Mouse (Mus musculus): ENCODE measurements around the gene Rtn4r.

Gene Rtn4r

DNA sequence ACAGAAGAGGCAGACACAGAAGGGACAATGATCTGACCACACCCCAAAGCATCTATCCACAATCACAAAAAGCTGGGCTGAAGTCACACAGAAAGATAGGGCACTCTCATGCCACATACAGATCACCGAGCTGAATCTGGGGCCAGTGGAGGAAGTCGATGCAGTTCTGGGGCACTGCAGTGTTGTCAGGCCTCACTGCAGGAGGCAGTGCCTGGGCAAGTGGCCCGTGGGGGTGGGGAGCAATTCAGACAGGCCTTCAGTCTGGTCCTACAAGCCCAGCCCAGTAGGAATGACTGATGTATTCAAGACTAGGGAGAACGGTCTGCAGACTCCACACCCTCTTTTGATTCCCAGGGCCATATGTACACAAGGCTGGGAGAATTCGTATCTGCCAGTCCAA is 2.8 kb upstream of the Rtn4r start:
- DNase-seq (ENCODE audit: low spot score): no peak

DNA sequence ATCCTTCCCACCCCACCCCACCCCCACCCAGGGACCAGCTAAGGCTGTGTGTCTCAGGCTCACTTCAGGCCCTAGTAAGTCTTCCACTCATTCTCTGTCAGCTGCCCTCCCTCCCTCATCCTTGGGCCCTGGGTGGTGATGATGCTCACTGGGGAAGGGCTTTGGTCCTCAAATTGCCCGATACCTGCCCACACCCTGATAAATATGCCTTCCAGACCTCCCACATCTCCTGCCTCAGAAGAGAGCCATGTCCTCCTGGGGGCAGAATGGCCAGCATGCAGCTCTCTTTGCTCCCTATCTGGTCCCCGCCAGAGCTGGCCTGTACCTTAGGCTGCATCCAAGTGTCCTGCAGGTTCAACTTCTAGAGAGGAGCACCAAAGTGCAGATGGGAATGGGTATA is 2.3 kb upstream of the Rtn4r start:
- no peak for DNase-seq (ENCODE audit: low spot score)

DNA sequence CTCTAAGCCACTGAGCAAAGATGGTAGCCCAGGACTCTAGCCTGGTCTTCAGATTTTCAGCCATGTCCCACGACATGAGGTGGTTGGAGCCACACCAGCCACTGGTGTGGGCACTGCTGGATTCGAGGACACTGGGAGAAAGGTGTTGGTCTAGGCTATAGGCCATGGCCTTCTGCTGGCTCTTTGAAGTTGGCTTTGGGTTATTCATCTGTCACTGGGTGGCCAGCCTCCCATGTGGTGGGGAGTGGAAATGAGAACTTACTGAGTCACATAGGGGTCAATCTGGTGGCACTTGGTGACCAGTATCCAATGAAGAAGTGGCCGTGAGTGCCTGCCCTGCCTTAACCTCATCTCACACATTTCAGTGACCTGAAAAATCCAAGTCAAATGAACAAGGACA is 1.2 kb upstream of the Rtn4r start:
- DNase-seq (ENCODE audit: low spot score): no peak

DNA sequence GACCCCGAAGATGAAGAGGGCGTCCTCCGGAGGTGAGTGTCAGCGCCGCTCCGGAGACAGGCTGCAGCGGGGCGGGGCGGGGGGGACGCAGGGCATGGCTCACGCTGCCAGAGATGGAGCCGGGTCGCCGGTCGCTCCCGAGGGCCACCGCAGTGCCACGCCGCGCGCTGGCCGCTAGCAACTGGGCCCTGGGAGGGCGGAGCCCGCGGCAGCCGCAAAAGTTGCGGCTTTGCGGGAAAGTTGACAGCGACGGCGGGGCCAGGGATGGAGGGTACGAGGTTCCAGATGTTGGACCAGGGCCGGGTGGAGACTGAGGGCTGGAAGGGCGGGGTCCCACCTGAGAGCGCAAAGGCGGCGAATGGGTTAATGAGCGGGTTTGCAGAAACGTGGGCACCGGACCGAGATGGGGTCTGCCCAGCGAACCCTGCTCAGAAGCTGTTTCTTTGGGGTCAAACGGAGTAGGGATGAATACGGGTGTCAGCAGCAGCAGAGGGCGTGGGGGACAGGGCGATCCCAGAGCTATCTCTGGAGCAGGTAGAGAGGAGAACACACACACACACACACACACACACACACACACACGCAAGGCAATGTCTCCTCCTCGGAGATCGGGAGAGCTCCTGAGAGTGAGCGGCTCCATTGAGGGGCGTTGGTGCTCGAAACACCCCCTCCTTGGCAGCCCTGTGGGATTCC is 575 bp downstream of the Rtn4r start:
- no peak for DNase-seq (ENCODE audit: low spot score)

DNA sequence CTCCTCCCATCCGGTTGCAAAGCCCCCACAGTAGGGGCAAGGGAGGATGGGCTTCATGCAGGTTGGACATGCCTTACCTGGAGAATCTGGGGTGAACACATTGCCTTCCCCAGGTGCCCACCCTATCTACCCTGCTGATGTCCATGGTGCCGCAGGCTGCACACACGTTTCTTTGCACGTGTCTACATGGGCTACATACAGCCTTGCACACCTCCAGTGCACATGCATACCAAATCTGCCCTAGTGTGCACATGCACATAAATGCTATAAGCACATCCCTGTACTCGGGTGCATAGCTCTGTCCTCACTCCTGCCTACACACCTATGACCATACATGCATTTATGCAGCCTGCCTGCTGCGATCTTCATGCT is 1.1 kb downstream of the Rtn4r start:
- no peak for DNase-seq (ENCODE audit: low spot score)

DNA sequence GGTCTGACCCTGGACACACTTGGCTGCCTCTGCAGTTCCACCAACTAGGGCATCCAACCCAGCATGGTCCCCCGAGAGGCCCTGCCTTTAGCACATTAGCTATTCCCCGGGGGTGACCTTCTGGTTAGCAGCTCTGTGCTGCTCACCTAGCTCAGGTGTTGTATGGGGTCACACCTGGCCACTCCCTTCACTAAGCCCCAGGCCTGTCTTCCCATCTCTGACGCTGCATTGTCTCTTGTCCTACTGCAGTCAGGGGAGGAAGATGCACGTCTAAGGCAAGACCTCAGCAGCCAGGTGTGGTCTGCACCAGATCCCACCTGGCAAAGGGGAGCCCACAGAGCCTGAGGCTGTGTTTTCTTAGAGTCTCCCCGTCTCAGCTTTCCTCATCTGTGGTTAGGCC is 2.0 kb downstream of the Rtn4r start:
- no peak for DNase-seq (ENCODE audit: low spot score)

DNA sequence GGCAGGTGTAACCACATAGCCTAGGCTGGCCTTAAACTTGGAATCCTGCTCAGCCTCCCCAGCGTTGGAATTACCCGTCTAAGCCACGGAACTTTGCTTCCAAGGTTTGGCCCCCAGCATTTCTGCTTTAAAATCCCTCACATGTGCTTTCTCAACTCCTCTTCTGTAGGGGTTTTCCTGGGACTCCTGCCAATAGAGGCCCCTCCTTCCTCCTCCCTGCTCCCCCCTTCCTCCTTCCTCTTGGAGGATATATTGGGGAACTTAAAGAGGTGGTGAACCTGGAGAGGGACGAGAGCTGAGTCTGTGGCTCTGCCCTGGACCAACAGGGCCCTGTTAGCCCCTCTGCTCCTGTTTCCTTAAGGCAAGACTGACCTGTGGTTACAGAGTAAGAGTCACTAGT is 2.8 kb downstream of the Rtn4r start:
- DNase-seq (ENCODE audit: low spot score): no peak

DNA sequence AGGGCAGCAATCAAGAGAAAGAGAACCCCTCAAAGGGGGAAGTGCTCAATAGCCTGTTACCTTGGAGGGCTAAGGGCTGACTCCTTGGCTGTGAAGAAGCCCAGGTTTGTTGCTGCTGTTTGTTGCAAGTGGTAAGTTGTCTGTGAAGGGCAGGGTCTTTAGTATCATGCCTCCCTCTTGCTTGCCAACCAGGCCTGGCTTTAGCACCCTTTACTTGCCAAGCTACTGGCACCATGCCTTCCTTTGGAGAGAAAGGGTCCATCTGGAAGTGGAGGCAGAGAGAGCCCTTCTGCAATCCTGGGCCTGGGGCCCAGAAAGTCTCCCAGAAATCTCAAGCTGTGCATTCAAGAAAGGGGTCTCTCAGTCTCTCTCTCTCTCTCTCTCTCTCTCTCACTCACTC is 3.3 kb downstream of the Rtn4r start:
- DNase-seq (ENCODE audit: low spot score): no peak

DNA sequence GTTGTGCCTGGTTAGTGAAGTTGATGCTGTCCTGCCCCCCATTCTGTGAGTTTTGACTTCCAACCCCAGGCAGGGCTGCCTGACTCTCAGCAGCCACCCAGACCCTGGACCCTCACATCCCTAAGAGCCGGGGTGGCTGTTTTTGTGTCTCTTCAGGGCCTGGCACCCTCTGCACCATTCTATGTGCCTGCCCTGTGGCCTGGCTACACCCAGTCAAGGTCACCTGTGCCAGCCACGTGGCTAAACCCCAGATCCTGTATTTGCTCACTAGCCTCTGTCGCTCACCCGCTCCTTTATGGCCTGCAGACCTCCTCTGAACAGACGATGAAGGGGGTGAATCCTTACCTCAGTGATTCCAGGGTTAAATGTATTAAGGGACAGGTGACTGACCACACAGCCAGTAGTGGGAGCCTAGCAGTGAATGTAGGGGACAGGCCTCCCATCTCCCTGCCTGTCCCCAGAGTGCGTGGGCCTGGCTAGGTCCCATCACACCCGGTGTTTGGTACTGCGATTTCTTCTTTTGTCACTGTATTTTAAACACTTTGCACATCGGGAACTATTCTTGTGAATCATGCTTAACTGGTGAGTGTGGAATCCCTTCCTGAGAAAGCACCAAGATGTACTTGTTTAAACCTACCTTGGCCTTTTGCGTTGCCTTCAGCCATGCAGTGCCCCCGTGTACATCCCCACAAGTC is 4.0 kb downstream of the Rtn4r start:
- DNase-seq (ENCODE audit: low spot score): no peak

DNA sequence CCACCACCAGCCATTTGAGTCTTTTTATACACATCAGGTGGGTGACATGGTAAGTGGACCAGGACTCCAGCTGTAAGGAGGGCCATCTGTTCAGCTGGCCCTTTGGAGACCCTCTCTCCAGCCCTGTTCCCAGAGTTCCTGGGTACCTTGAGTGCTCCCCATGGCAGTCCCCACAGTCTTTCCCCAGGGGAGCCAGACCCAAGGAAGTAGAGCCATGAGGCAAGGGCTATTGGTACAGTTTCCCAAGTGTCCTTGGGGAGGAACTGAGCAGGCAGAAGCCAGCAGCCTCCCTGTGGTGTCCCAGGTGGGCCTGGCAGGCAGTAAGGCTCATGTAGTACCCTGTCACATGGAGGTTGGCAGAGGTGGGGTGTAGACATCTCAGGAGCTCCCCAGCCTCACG is 4.6 kb downstream of the Rtn4r start:
- DNase-seq (ENCODE audit: low spot score): no peak

DNA sequence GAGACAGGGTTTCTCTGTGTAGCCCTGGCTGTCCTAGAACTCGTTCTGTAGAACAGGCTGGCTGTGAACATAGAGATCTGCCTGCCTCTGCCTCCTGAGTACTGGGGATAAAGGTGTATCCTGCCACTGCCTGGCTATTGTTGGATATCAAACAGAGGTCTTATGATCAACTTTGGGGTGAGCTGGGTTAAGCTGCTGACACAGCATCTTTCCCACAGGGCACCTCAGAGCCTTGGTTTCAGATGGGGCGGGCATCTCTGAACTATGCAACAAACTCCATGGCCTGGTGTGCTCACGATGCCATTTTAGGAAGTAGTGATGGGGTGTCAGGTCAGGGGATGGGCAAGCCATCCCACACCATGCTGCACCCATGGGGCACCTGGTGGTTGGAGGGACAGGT is 5.1 kb downstream of the Rtn4r start:
- no peak for DNase-seq (ENCODE audit: low spot score)

DNA sequence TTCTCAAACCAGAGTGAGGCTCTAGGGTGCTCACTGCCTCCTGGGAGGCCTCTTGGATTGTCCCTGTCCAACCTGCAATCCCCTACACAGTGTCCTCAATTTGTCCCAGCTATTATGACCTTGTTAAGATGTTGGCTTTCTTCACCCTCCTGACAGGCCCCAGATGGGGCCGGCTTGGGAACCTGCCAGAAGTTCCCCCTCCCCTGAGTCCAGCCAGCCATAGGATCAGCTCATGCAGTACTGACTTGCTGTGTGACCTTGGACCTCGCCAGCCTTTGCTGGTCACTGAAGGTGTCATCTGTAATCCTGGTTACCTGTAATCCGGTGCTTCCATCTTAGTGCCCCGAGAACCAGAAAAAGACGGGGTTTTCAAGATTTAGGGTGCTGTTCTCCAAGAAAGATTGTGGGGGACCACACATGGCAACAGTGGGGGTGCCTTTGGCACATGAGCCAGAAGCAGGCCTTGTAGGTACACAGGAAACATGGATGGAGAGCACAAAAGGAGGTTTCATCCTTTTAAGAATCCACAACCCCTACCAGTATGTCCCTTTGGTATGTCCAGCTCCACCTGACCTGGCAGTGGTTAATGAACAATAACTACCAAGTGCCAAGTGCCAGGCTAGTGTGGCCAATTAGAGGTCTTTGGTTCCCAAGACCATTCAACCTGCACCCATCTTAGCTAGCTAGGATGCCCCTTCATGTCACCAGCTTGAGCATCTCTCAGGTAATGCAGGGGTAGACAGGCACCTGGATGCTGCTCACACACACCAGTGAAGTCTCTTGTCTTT is 5.9 kb downstream of the Rtn4r start:
- DNase-seq (ENCODE audit: low spot score): no peak

DNA sequence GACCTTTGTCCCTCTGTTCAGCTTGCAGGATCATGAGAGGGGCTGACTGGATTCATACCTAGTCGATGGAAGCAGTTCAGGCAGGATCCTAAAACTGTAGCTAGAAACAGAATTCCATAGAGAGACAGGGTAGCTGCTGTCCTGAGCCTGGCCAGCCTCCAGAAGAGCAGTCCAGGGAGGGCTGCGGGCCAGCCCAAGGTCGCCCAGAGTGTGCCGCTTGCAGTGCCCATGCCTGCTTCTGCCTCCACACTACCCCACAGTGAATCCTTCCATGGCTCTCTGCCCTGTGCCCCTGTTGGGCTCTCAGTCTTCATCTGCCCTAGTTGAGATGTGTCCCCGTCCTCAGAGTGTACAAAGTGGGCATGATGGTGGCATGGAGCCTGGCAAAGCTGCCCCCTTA is 7.8 kb downstream of the Rtn4r start:
- DNase-seq (ENCODE audit: low spot score): no peak

DNA sequence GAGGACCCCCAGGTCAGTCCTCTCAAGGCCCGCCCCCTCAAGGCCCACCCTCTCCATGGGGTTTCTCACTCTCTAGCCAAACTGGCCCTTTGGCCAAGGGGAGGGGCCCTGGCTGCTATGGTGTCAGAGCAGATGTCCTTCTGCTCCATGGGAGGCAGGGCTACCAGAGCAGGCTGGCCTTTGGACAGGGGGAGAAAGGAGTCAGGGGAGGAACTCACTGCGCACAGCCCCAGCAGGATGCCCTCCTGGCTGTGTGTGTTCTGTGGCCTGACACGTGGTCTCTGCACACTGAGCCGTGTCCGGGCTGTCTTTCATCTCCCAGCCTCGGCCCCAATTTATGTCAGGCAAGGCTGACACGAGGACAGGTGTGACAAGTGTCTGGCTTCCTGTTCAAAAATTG is 8.6 kb downstream of the Rtn4r start:
- no peak for DNase-seq (ENCODE audit: low spot score)

DNA sequence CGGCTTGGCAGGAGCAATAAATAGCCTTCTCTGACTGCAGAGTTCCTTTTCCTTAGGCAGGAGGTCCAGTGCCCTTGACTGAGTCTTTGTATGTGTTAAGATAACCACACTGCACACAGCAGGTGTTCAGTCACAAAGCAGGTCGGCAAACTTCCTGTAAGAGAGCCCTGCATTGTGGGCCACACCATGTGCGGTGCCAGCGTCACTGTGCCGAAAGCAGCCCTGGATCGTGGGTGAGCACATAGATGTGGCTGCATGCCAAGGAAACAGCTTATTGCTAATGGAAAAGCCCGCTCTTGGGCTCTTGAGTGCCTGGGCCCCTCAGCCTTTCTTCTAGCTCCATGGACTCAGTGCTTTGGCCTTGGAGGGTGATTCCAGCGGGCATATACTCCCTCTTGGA is 16.8 kb downstream of the Rtn4r start:
- DNase-seq (ENCODE audit: low spot score): no peak

DNA sequence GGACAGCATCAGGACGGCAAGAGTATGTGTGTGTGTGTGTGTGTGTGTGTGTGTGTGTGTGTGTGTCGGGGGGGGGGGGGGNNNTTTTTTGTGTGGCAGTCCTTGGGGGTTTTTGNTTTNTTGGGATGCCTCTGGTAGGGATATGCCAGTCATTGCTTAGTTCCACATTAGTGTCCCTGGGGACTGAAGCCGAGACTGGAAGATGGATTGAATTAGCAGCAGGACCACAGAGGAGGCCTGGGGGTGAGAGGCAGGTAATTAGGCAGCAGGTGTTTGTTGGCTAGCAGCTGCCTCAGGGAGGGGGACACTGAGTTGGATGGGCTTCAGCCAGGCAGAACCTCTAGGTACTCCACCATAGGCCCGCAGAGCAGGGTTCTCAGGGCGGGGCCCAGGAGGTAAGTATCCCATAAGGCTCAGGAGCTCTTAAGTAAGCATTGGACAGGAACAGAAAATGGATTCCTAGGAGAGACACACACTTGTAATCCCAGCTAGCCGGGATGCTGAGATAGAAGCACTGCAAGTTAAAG is 18.0 kb downstream of the Rtn4r start:
- DNase-seq (ENCODE audit: low spot score): no peak

DNA sequence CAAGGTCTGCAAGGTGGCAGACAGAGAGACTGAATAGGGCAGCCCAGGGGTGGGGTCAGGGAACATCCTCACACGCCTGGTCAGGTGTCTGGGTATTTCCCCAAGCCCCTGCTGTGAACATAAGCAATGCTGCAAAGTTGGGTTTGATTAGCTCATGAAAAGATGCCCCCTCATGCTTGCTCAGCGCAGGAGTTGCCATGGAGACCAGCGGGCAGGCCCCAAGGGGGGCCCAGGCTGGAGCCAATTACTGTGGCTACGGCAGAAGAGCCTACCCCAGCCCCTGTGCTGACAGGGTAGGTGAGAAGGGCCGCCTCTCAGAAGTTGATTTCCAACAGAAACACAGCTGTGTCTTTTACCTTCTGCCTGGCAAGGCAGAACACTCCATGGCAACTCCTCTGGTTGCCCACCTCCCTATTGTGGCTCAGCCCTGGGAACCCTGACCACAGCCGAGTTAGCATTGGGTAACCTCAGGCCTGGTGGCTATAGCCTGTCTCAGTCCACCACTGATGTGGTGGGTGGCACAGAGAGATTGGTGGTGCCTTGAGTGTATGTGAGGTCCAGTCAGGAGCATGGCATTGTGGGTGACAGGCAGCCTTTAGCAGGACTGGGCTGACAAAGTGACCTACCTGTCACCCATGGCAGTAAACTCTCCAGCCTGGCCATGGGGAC is 20.9 kb downstream of the Rtn4r start:
- DNase-seq (ENCODE audit: low spot score): no peak

DNA sequence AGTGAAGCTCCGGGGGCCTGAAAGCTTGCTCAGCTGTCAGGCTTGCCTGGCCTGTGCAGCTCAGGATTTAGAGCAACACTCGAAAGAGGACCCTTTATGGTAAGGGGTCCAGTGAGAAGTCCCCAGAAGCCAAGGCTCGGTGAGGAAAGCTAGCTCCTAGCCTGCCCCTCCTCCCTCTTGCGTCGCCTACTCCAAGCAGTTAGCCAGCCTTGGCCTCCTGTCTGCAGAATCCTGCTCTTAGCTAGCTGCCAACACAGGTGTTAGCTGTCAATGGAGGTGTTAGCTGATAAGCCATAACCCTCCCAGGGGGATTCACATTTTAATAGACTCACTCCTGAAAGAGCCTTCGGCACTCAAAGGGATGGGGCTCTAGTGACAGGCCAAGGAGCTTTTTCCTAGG is 21.8 kb downstream of the Rtn4r start:
- no peak for DNase-seq (ENCODE audit: low spot score)

DNA sequence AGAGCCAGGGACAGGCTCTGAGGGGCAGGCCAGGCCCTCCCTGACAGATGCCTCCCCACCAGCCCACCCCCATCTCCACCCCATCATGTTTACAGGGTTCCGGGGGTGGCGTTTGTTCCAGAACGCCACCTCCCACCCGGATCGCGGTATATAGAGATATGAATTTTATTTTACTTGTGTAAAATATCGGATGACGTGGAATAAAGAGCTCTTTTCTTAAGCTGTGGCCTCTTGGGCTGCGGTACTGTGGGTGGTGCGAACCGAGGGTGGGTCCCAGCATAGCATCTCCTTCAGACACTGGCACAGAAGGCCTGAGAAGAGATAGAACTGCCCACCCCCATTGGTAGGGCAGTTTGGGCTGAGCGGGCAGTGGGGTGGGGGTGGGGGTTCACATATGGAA is 24.7 kb downstream of the Rtn4r start:
- DNase-seq (ENCODE audit: low spot score): no peak

DNA sequence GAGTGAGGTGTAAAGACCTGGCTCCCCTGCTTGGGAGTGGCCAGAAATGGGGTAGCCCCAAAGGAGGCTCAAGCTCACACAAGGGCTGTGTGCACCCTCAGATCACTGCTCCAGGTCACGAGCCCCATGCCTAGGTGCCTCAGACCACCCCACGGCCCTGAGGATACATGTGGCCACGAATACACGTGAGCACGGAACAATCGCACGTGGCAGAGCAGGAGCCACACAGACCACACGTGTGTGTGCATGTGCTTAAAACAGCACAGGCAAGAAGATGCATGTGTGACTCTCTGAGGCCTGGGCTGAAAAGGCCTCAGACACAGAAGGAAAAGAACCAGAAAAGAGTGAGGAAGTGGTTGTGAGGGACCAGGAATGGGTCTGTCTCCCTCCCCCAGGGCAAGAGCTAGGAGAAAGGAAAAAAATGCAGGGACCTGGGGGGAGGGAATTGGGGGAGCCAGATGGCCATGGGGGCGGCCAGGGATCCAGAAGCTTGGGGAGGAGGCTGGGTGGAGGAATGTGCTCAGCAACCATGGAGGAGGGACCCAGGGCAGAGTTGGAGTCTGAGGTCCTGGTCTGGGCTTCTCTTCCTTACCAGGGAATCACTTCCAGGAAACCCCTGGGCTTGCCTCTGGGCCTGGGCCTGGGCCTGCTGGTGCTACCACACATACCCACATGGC is 25.5 kb downstream of the Rtn4r start:
- DNase-seq (ENCODE audit: low spot score): no peak

DNA sequence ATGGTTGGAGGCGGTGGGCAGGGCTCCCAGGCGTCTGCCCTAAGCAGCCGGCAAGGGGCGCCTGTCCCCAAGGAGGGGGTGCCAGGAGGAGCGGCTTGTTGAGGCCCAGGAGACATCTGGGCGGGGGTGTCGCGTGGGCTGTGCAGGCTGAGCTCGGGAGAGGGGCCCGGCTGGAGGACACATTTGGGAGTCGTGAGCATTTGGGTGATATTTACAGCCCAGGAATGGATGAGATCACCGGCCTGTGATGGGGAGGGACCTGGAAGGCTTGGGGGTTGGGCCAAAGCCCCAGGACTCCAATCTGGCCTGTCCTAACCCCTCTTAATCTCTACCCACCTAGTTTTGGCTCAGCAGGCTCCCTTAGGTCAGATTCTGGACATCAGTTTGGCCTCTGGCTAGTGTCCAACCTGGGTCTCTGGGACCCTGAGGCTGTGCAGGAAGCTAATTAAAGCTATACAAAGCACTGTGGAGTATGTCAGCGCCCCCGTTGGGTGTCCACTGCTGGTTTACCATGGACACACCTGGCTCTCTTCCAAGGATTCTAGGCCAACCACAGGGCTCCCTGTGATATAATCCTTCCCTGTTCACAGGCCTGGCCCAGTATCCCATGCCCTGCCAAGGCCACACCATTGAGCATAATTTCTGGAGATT is 27.2 kb downstream of the Rtn4r start:
- no peak for DNase-seq (ENCODE audit: low spot score)
